Mouse (Mus musculus) frontal cortex, adult (tissue): ENCODE measurements around the gene Adgre5.

Source experiments
- ATAC-seq: cut with Nextera tagmentation; 2 replicates; pipeline ENCODE4 v1.9.2; 2017; ENCODE audit warnings: mild to moderate bottlenecking, moderate library complexity, mixed read lengths; ENCODE audit not compliant: low TSS enrichment

Gene Adgre5

GRCm38 (mm10) chr8:83689264-83689663 lies 51.9 kb downstream of the Adgre5 start:
- ATAC-seq: 0 out of 2 replicates have a peak, but pooled peaks have one; percentile 16

- ATAC-seq: no peak
Measured at GRCm38 (mm10) chr8:83684517-83684916, 56.6 kb downstream of the Adgre5 start.

- ATAC-seq: no peak
Measured at GRCm38 (mm10) chr8:83681099-83681498, 60.0 kb downstream of the Adgre5 start.

GRCm38 (mm10) chr8:83680603-83681002 lies 60.5 kb downstream of the Adgre5 start:
- ATAC-seq: peak; percentile 14

- ATAC-seq: peak; percentile 88
Measured at GRCm38 (mm10) chr8:83679866-83680265, 61.3 kb downstream of the Adgre5 start.

- peak; percentile 91 for ATAC-seq
Measured at GRCm38 (mm10) chr8:83674497-83674896, 66.6 kb downstream of the Adgre5 start.
